ENCODE assay signal across 21 mouse cellular contexts in the genomic region with DNA sequence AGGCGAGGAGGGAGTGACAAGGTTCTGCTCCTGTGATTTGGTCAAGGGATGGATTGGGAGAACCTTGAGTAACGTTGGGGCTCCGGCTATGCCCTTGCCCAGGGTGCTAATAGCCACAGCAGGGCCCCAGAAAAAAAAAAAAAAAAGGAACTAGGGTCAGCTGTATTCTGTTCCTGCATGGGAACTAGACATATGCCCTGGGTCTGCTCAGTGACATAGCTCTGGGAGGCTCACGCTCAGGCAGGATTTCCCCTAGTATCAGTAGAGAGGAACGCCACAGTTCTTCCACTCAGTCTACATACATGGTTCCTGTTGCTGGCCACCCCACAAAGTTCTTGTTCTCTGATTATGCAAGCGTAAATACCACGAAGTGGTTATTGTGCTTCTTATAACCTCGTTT.
DNase-seq lines count a peak whose midpoint lies in the region; ATAC-seq and TF ChIP-seq lines count a peak whose summit lies in the region.
"Had no signal": no experiment of that assay in that cellular context is flagged by ENCODE, and none has a peak within 500 bp of the region (broad histone marks: within the 10 kb centered on the region; RNA-seq: fewer than 3 reads in every experiment).

No protein-coding gene starts in this region.

- H3K27ac ChIP-seq in liver, embryonic 13.5 days: no peak overlapping the region
- H3K27ac ChIP-seq in liver, embryonic 11.5 days (ENCODE audit: low read depth, low read length): no peak overlapping the region
- H3K27ac ChIP-seq in midbrain, postnatal 0 days (ENCODE audit: low read depth, low read length): no peak overlapping the region
- H3K27ac ChIP-seq: embryonic facial prominence, embryonic 15.5 days; gastrocnemius, adult 2 months; hindbrain, embryonic 15.5 days; intestine, embryonic 15.5 days; limb, embryonic 12.5 days had no signal

- no peak overlapping the region for H3K4me2 ChIP-seq in liver, embryonic 13.5 days
- no peak overlapping the region for H3K4me2 ChIP-seq in liver, embryonic 11.5 days
- no peak overlapping the region for H3K4me2 ChIP-seq in midbrain, postnatal 0 days (ENCODE audit: low read depth, low read length, poor library complexity, severe bottlenecking)
- H3K4me2 ChIP-seq: embryonic facial prominence, embryonic 15.5 days; heart, embryonic 12.5 days; hindbrain, embryonic 15.5 days; intestine, embryonic 15.5 days; limb, embryonic 12.5 days had no signal

- no peak for TF ChIP-seq CTCF in midbrain, postnatal 0 days (IDR thresholded peaks at IDR 0.05)

- no peaks in the 10 kb centered on the region for H3K4me1 ChIP-seq in liver, embryonic 13.5 days (replicated peaks)
- H3K4me1 ChIP-seq in liver, embryonic 11.5 days (replicated peaks; ENCODE audit: control insufficient read depth, insufficient read depth, low read length): no peaks in the 10 kb centered on the region
- H3K4me1 ChIP-seq in midbrain, postnatal 0 days (ENCODE audit: insufficient read depth, low read length): no peaks in the 10 kb centered on the region
- H3K4me1 ChIP-seq: heart, embryonic 12.5 days; hindbrain, embryonic 15.5 days; intestine, embryonic 15.5 days had no signal

- no peak overlapping the region for H3K4me3 ChIP-seq in liver, embryonic 13.5 days (replicated peaks)
- H3K4me3 ChIP-seq in liver, embryonic 11.5 days (ENCODE audit: low read depth, low read length): no peak overlapping the region
- no peak overlapping the region for H3K4me3 ChIP-seq in midbrain, postnatal 0 days (ENCODE audit: low read depth, low read length)
- H3K4me3 ChIP-seq: embryonic facial prominence, embryonic 15.5 days; gastrocnemius, adult 2 months; heart, embryonic 12.5 days; hindbrain, embryonic 15.5 days; intestine, embryonic 15.5 days; limb, embryonic 12.5 days had no signal

- H3K9ac ChIP-seq in liver, embryonic 13.5 days: no peak overlapping the region
- no peak overlapping the region for H3K9ac ChIP-seq in liver, embryonic 11.5 days (ENCODE audit: low read depth, low read length)
- no peak overlapping the region for H3K9ac ChIP-seq in midbrain, postnatal 0 days (replicated peaks; ENCODE audit: low read length, poor library complexity, severe bottlenecking)
- H3K9ac ChIP-seq: embryonic facial prominence, embryonic 15.5 days; heart, embryonic 12.5 days; hindbrain, embryonic 15.5 days; intestine, embryonic 15.5 days; limb, embryonic 12.5 days had no signal

- H3K9me3 ChIP-seq in liver, embryonic 13.5 days (replicated peaks): no peaks in the 10 kb centered on the region
- H3K9me3 ChIP-seq in liver, embryonic 11.5 days (ENCODE audit: control insufficient read depth, low read length): no peaks in the 10 kb centered on the region
- no peaks in the 10 kb centered on the region for H3K9me3 ChIP-seq in midbrain, postnatal 0 days (ENCODE audit: low read length)
- H3K9me3 ChIP-seq: embryonic facial prominence, embryonic 15.5 days; heart, embryonic 12.5 days; hindbrain, embryonic 15.5 days; intestine, embryonic 15.5 days; limb, embryonic 12.5 days had no signal

- H3K36me3 ChIP-seq in liver, embryonic 13.5 days: no peaks in the 10 kb centered on the region
- H3K36me3 ChIP-seq in liver, embryonic 11.5 days (ENCODE audit: control insufficient read depth, insufficient read depth, low read length): no peaks in the 10 kb centered on the region
- H3K36me3 ChIP-seq in midbrain, postnatal 0 days (ENCODE audit: insufficient read depth, low read length): no peaks in the 10 kb centered on the region
- H3K36me3 ChIP-seq: embryonic facial prominence, embryonic 15.5 days; heart, embryonic 12.5 days; hindbrain, embryonic 15.5 days; intestine, embryonic 15.5 days; limb, embryonic 12.5 days had no signal

- no peak for DNase-seq in liver, embryonic 13.5 days
- DNase-seq in liver, embryonic 11.5 days (ENCODE audit: low spot score): no peak
- peak; percentile 82 for DNase-seq in 416B (ENCODE audit: low read depth)
- DNase-seq in kidney, adult 9 months: no peak
- DNase-seq in midbrain, postnatal 0 days (ENCODE audit: low spot score): no peak
- DNase-seq in embryo, embryonic 10 days (ENCODE audit: low spot score): no peak
- DNase-seq: adrenal gland, adult 8-10 months; cerebellum, adult 9-11 months; embryo, embryonic 11 days; gastrocnemius, adult 2 months; heart, postnatal 14 days; midbrain, embryonic 14.5 days; retina, postnatal 1 day; thymus, postnatal 25 days had no signal

- H3K27me3 ChIP-seq in liver, embryonic 13.5 days: no peaks in the 10 kb centered on the region
- no peaks in the 10 kb centered on the region for H3K27me3 ChIP-seq in liver, embryonic 11.5 days (replicated peaks; ENCODE audit: control insufficient read depth, insufficient read depth, low read length)
- no peaks in the 10 kb centered on the region for H3K27me3 ChIP-seq in midbrain, postnatal 0 days (ENCODE audit: insufficient read depth, low read length)
- H3K27me3 ChIP-seq: embryonic facial prominence, embryonic 15.5 days; heart, embryonic 12.5 days; hindbrain, embryonic 15.5 days; intestine, embryonic 15.5 days; limb, embryonic 12.5 days had no signal

- 41% methylated on average over 8 of the region's 8 CpGs for WGBS in liver, embryonic 13.5 days (ENCODE audit: insufficient replicate concordance)
- WGBS in liver, embryonic 11.5 days: 65% methylated on average over 8 of the region's 8 CpGs
- WGBS in midbrain, postnatal 0 days: 87% methylated on average over 8 of the region's 8 CpGs

- ATAC-seq in liver, embryonic 13.5 days (ENCODE audit: low read depth): peak; percentile 64
- no peak for ATAC-seq in liver, embryonic 11.5 days (replicated peaks; ENCODE audit: low FRiP score)
- ATAC-seq in common myeloid progenitor, adult 5-6 weeks (replicated peaks; ENCODE audit: low read depth, poor library complexity, severe bottlenecking): peak; percentile 97
- ATAC-seq in megakaryocyte, adult 5-6 weeks (ENCODE audit: poor library complexity, severe bottlenecking): peak; percentile 98
- ATAC-seq in midbrain, postnatal 0 days (ENCODE audit: low FRiP score): no peak
- ATAC-seq: intestine, embryonic 15.5 days had no signal

Comparison
In these comparisons a context has a peak if more than half of its experiments do, and no peak if none do; other contexts are left out.
1. ATAC-seq: peak in liver, embryonic 13.5 days (single experiment), common myeloid progenitor, adult 5-6 weeks (single experiment) and megakaryocyte, adult 5-6 weeks (single experiment); none in liver, embryonic 11.5 days (single experiment) and midbrain, postnatal 0 days (single experiment).